Mouse (Mus musculus): ENCODE data around the gene Sly.
"Not testable (repeated sequence)": the region's sequence is repeated elsewhere in the genome, so short reads cannot be mapped to it uniquely, and the experiment has no call there.

The Sly gene

GRCm38 (mm10) chrY:57186888-57187287 is at the start of gene Sly:
Sly (plus strand) TSS chrY:57187188.
- DNase-seq (ENCODE audit: extremely low read depth, low read depth, low spot score) = not testable (repeated sequence)

Measured in fat pad, adult 2 months (tissue).